Mouse (Mus musculus): Measurements from ENCODE around the gene Chst13.

Gene Chst13

GRCm38 (mm10) chr6:90324991-90325390 lies at the start of gene Chst13:
TSS of gene Chst13 (minus strand) at chr6:90325185.
- peak; percentile 47 for DNase-seq

- no peak for DNase-seq
Measured at GRCm38 (mm10) chr6:90374647-90375046, 49.7 kb upstream of the Chst13 start.

GRCm38 (mm10) chr6:90369725-90370553 lies 45.0 kb upstream of the Chst13 start:
- DNase-seq = peak; percentile 65

DNA sequence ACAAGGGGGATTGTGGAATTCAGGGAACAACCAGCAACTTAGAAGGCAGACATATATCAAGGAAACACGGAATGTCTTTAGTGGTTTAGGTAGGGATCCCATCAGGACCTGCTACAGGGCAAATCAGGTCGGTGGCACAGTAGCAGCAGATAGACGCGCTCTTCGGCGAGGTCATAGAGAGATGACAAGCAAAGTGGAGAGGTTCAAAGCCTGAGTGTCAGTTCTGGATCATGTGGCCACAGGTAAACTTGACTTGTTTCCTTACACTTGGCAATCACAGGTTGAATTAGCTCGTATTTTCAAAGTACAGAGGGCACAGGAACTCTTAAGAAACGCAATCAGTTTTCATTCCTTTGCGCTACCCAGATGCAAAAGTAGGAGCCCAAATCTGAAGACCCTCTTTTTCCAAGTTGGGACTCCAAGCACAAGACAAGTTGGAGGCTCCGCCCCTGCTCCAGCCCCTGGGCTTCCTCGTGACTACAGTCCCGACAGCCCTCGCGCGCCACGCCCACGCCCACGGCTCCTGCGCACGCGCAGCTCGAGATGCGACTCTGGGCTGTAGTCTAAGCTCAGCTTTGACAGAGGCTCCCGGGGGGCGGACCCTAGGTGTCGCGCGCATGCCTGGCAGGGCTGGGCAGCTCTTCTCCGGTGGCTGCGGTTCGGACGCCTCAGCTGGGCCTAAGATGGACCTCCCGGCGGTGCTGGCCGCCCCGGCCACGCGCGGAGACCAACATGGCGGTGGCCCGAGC lies 44.2 kb upstream of the Chst13 start, which contains the start of gene Zxdc:
Zxdc (plus strand) TSS at position 517 of the 749 bp plus-strand sequence.
- DNase-seq = peak; percentile 100

GRCm38 (mm10) chr6:90363301-90363700 lies 38.3 kb upstream of the Chst13 start:
- no peak for DNase-seq

GRCm38 (mm10) chr6:90360922-90361614 lies 36.1 kb upstream of the Chst13 start:
- no peak for DNase-seq

DNA sequence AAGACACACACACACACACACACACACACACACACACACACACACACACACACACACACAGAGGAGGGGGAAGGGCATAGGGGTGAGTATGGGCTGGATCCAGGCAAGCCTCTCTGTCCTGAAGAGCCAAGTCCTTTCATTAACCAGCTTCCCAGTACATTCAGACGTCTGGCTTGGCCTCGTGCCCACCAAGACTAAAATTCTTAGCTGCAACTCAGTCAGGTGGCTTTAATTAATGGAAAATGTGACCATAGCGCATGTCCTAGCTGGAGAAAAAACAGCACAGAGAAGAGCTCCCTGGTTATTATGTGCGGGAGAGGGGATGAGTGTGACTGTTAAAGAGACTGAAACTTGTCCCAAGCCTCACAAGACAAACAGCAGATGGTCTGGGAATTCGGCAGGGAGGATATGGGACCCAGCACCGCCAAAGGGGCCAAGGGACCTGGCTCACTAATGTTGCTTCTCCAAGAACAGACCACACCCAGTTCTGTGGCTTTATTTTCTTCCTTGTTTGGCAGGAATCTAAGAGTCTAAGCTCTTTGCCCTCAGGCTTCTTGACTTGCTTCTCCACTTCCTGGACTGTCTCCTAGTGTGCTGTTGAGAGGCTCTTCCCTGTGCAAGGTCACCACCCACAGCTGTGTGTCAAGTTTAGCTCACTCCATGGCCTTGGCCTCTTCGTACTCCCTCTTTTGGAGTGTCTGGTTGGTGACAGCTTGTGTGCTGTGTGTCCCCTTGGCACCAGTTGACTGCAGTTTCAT lies 35.2 kb upstream of the Chst13 start:
- DNase-seq = peak; percentile 68

DNA sequence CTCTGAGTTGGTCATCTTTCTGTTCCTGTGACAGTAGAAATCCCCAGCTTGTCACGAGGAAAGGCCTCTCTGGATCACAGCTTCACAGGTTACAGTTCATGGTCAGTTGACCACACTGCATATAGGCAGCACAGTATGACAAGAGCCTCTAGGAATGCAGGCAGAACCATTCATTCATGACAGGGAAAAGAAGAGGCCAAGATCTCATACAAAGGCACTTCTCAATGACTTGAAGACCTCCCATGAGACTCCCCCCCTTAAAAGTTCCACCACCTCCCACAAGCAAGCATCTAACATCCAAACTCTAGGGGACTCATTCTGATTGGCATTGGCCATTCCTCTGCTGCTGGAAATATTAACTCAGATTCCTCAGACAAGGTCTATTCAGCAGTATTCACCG lies 34.5 kb upstream of the Chst13 start:
- no peak for DNase-seq

DNA sequence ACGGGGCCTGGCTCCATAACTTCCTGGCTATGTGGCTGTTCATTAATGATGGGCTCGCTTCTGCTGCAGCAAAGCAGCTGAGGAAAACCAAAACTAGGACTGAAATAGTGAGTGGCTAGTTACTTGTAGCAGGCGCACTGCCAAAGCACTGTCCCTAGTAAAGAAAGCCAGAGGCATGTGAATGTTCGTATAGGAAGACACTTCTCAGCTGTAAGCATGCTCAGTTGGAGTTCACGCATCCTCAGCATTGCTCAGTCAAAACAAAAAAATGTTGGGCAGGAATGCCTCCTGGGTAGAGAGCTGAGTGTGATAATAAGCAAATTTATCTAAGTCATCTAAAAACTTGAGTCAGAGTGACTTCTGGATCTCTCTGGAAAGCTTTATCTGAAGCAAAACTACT lies 33.2 kb upstream of the Chst13 start:
- no peak for DNase-seq

DNA sequence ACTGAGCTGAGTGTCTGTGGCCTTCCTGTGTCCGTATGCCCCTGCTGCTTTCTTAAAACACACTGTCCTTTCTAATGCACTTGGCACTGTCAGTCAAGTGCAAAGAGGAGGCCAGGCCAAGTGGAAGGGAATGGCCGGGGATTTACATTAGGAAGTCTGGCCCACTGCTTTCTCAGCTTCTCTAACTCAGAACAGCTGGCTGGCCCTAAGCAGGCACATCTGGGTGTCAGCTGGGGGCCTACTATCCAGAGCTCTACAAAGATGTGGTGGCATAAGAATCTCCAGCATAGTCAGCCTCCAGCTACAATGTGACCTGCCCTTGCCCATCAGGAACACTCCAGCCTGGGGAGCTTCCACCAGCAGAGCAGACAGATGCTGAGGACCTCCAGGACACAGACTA lies 25.0 kb upstream of the Chst13 start:
- DNase-seq = no peak

DNA sequence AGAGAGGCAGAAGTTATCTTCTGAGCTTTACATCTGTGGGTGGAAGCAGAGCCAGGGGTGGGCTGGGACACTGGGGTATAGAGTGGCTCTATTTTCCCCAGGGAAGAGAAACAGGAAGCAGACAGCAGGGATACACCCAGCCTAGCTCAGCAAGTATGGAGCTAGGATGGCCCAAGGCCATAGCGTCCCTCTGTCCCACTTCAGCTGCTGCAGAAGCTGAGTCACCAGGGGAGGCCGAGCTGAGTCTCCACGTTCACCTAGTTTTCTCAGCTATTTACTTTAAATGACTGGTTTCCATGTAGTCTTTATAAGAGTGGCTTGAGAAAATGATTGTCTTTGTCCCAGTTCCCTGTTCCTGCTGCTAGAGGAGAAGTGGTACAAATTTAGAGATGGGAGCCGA lies 23.5 kb upstream of the Chst13 start:
- DNase-seq = no peak

GRCm38 (mm10) chr6:90347183-90347582 lies 22.2 kb upstream of the Chst13 start:
- DNase-seq = no peak

DNA sequence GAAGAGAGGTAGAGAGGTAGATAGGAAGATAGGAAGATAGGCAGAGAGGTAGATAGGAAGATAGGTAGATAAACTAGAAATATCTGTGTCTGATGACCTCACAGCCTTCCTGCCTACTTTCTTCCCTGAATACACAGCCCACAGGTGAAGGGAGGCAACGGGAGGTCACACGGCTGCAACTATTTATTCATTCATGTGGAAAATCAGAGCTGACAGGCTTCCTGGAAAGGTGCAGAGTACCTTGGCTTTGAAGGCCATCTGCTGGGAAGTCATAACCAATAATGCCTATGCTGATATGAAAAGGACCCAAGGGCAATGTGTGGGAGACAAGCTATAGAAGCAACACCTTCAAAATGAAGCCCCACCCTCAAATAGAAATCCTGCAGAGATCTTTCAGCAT lies 17.4 kb upstream of the Chst13 start:
- no peak for DNase-seq

DNA sequence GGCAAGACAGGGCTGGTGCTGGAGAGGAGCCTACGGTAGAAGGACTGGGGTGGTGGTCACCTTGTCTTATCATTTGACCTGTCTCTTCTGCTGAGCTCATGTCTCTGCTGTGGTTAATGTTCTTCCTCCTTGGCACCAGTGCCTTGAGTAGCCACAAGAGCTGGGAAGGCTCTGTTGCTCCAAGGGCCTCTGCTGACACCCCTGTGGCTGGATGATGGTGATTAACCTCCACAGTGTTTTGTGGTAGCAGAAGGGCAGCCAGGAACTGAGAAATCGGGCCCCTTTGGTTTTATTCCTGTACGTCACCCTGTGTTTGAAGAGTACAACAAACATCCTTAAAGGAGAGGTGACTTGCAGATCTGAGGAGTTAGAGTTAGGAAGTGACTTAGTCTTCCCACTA lies 9.3 kb upstream of the Chst13 start:
- DNase-seq = no peak

- peak; percentile 57 for DNase-seq
Measured at GRCm38 (mm10) chr6:90332561-90333425, 7.8 kb upstream of the Chst13 start, which contains the start of gene Uroc1. TSS of gene Uroc1 (plus strand) at chr6:90333284.

DNA sequence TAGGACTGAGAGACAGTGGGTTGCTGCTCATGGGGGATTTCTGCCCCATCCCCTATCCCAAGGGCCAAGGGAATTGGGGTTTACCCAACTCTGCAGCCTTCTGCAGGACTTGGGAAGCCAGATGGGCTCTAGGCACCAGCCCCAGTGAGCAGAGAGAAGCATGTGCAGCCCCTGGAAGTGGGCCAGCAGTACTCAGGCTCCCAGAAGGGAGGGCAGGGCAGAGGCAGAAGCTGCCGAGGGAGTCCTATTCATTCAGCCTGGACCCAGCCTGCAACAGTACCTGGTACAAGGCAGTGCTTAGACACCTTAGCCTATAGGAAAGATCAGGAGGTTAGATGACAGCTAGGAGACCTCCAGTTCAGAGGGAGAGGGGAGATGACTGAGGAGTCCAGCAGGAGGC lies 5.0 kb upstream of the Chst13 start:
- DNase-seq = peak; percentile 36

GRCm38 (mm10) chr6:90327670-90328069 lies 2.7 kb upstream of the Chst13 start:
- DNase-seq = peak; percentile 29

- no peak for DNase-seq
Measured at GRCm38 (mm10) chr6:90324463-90324862, 522 bp downstream of the Chst13 start.

- DNase-seq = no peak
Measured at GRCm38 (mm10) chr6:90324026-90324425, 959 bp downstream of the Chst13 start.

GRCm38 (mm10) chr6:90321811-90322210 lies 3.2 kb downstream of the Chst13 start:
- no peak for DNase-seq

DNA sequence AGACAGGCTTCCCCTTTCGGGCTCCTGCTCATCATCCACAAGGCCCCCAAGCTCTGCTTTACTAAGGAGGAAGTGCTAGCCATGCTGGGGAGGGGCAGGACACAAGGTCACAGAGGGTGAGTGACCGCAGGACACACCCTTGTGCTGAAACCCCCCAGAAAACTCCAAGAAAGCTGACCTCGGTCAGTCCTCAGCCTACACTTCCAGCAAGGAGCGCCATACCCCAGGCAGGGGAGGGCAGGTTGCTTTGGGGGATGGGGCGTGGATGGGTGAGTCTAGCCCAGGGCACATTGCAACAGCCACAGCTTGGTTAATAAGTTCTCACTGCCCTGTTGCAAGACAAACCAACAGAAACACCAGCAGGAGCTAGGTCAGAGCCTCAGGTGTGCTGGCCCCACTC lies 4.6 kb downstream of the Chst13 start:
- DNase-seq = peak; percentile 38

All from kidney, adult 18-20 months (tissue).